Mouse (Mus musculus): ENCODE measurements around the gene Tmem183a. TPM values are rescaled to one million over a fixed set of nuclear protein-coding genes. Genes with fewer than 3 reads are reported as not detected.

The Tmem183a gene
- 65.9 and 81.3 TPM in 2 replicates for total RNA-seq (2014; fragmentation: Nextera tagmentation)
- 84.9 and 94.0 TPM in 2 replicates for total RNA-seq (2017)
- polyA plus RNA-seq (2012), result 37.8 and 49.1 TPM in 2 replicates

DNA sequence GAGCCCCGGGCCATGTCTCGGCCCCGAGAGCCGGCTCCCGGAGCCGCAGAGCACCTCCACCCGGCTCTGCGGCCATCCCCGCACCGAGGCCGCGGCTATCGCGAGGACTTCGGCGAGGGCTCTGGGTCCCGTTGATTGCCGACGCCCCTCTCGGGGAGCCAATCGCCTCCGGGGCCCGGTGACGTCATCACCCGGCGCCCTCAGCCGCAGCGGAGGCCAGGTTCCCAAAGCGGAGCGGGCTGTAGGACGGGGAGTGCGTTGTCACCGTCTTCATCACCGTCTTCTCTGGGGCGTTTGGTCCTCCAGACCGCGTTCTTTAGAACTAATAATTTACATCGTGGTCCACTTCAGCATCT lies at the start of gene Tmem183a:
Gene Tmem183a (minus strand): TSS at position 123 of the 356 bp plus-strand sequence.
- Histone ChIP-seq H3K36me3 (replicated peaks) (peaks cover 36% of the 10 kb centered on the region), H3K27me3 (ENCODE audit: insufficient read depth, low read length) (no peaks in the 10 kb centered on the region), H3K4me3 (ENCODE audit: low read depth, low read length) (peak within 1 kb of the TSS; percentile 81), H3K9me3 (replicated peaks) (no peaks in the 10 kb centered on the region), H3K4me1 (ENCODE audit: insufficient read depth, low read depth, low read length) (peaks cover 41% of the 10 kb centered on the region)
- TF ChIP-seq TAL1 (conservative IDR thresholded peaks at IDR 0.05; ENCODE audit: low read depth, low read length) (no peak), POLR2AphosphoS5 (IDR thresholded peaks at IDR 0.05; ENCODE audit: insufficient replicate concordance, low read depth, low read length) (peak; percentile 73; the same call in 1 of the 2 replicates)
- DNase-seq (ENCODE audit: low spot score) (peak; percentile 100), ATAC-seq (ENCODE audit: extremely low read depth, insufficient number of reproducible peaks, low FRiP score, poor library complexity, severe bottlenecking) (peak; percentile 87)

- TF ChIP-seq POLR2AphosphoS5 (IDR thresholded peaks at IDR 0.05; ENCODE audit: insufficient replicate concordance, low read depth, low read length) (no peak), CTCF (IDR thresholded peaks at IDR 0.05; ENCODE audit: low read depth, low read length) (no peak), GATA2 (IDR thresholded peaks at IDR 0.05; ENCODE audit: borderline replicate concordance, low read depth, low read length) (no peak), GATA1 (IDR thresholded peaks at IDR 0.05; ENCODE audit: borderline replicate concordance, low read length) (no peak), TAL1 (conservative IDR thresholded peaks at IDR 0.05; ENCODE audit: low read depth, low read length) (no peak)
- Histone ChIP-seq H3K27me3 (ENCODE audit: insufficient read depth, low read length) (no peaks in the 10 kb centered on the region), H3K9me3 (replicated peaks) (no peaks in the 10 kb centered on the region), H3K4me1 (ENCODE audit: insufficient read depth, low read depth, low read length) (peaks cover 31% of the 10 kb centered on the region), H3K4me3 (ENCODE audit: low read depth, low read length) (no peak overlapping the region), H3K36me3 (replicated peaks) (peaks cover 66% of the 10 kb centered on the region)
- ATAC-seq (ENCODE audit: extremely low read depth, insufficient number of reproducible peaks, low FRiP score, poor library complexity, severe bottlenecking) (no peak), DNase-seq (ENCODE audit: low spot score) (no peak)
Measured at GRCm38 (mm10) chr1:134408080-134408479, 46.3 kb upstream of the Tmem183a start.

- peak overlapping the region; percentile 83 for H3K4me3 ChIP-seq (ENCODE audit: low read depth, low read length)
- no peak for ATAC-seq (ENCODE audit: extremely low read depth, insufficient number of reproducible peaks, low FRiP score, poor library complexity, severe bottlenecking)
Measured at GRCm38 (mm10) chr1:134406414-134406771, 44.6 kb upstream of the Tmem183a start.

DNA sequence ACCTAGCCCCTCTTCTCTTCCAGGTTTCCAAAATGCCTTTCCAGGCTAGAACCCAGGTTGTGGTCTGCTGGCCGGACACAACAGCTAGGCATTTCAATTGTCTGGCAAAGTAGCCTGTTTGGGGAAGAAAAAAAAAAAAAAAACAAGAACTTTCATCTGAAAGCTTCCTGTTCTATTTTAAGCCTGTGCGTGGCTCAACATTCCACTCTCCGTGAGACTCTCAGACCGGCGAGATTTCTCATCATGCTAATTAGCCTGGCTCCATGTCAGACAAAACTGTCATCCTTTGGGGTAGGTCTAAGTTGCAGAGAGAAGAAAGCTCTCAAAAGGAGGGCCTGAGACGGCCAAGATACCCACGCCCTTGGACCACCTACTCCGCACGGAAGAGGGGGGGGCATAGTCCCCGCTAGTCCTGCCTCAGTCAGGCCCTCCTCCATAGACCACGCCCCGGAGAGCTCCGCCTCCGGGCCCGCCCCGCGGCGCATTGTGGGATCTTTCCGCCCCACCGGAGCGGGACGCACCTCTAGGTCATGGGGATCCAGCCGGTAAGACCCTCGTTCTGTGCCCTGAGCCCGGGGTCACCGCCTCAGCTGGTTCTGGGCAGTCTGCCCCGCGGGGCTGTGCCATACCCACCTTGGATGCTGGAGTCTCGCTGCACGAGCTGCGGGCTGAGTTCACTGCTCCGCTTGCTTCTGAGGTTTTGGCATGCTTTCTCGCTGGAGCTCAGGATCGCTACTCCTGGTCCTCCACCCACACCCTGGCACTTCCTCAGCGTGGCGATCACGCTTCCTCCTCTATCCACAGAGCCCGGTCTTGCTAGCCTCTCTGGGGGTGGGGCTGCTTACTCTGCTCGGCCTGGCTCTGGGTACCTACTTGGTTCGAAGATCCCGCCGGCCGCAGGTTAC lies 44.0 kb upstream of the Tmem183a start, which contains the start of gene Cyb5r1:
Gene Cyb5r1 (plus strand): TSS at position 51 of the 905 bp plus-strand sequence.
- no peaks in the 10 kb centered on the region for H3K9me3 ChIP-seq (replicated peaks)
- peak; percentile 91 for ATAC-seq (ENCODE audit: extremely low read depth, insufficient number of reproducible peaks, low FRiP score, poor library complexity, severe bottlenecking)
- peaks cover 45% of the 10 kb centered on the region for H3K36me3 ChIP-seq (replicated peaks)
- peak; percentile 85 for DNase-seq (ENCODE audit: low spot score)
- H3K27me3 ChIP-seq (ENCODE audit: insufficient read depth, low read length), result no peaks in the 10 kb centered on the region
- peaks cover 27% of the 10 kb centered on the region for H3K4me1 ChIP-seq (ENCODE audit: insufficient read depth, low read depth, low read length)
- TF ChIP-seq POLR2AphosphoS5 (IDR thresholded peaks at IDR 0.05; ENCODE audit: insufficient replicate concordance, low read depth, low read length), result no peak
- no peak for TF ChIP-seq GATA2 (IDR thresholded peaks at IDR 0.05; ENCODE audit: borderline replicate concordance, low read depth, low read length)
- TF ChIP-seq CTCF (IDR thresholded peaks at IDR 0.05; ENCODE audit: low read depth, low read length), result no peak
- peak within 1 kb of the TSS; percentile 83 for H3K4me3 ChIP-seq (ENCODE audit: low read depth, low read length)

More at GRCm38 (mm10) chr1:134406414-134406771, 44.6 kb upstream of the Tmem183a start:
- TF ChIP-seq POLR2AphosphoS5 (IDR thresholded peaks at IDR 0.05; ENCODE audit: insufficient replicate concordance, low read depth, low read length) (no peak), GATA1 (IDR thresholded peaks at IDR 0.05; ENCODE audit: borderline replicate concordance, low read length) (no peak), GATA2 (IDR thresholded peaks at IDR 0.05; ENCODE audit: borderline replicate concordance, low read depth, low read length) (no peak), TAL1 (conservative IDR thresholded peaks at IDR 0.05; ENCODE audit: low read depth, low read length) (no peak), CTCF (IDR thresholded peaks at IDR 0.05; ENCODE audit: low read depth, low read length) (no peak)
- Histone ChIP-seq H3K36me3 (replicated peaks) (peaks cover 51% of the 10 kb centered on the region), H3K9me3 (replicated peaks) (no peaks in the 10 kb centered on the region), H3K27me3 (ENCODE audit: insufficient read depth, low read length) (no peaks in the 10 kb centered on the region), H3K4me1 (ENCODE audit: insufficient read depth, low read depth, low read length) (peaks cover 31% of the 10 kb centered on the region)
- DNase-seq (ENCODE audit: low spot score), result peak; percentile 32

GRCm38 (mm10) chr1:134399735-134400134 lies 38.0 kb upstream of the Tmem183a start:
- ATAC-seq (ENCODE audit: extremely low read depth, insufficient number of reproducible peaks, low FRiP score, poor library complexity, severe bottlenecking) (peak; percentile 76), DNase-seq (ENCODE audit: low spot score) (peak; percentile 26)
- peaks cover 2% of the 10 kb centered on the region; the same call in 1 of the 2 replicates for H3K9me3 ChIP-seq (replicated peaks)
- peak overlapping the region; percentile 45; the same call in 1 of the 2 replicates for H3K4me3 ChIP-seq (ENCODE audit: low read depth, low read length)
- H3K36me3 ChIP-seq (replicated peaks), result no peaks in the 10 kb centered on the region
- peaks cover 6% of the 10 kb centered on the region for H3K27me3 ChIP-seq (ENCODE audit: insufficient read depth, low read length)
- peaks cover 5% of the 10 kb centered on the region for H3K4me1 ChIP-seq (ENCODE audit: insufficient read depth, low read depth, low read length)
- 0 out of 2 replicates have a peak, but pooled peaks have one; percentile 25 for TF ChIP-seq CTCF (IDR thresholded peaks at IDR 0.05; ENCODE audit: low read depth, low read length)
- TF ChIP-seq GATA1 (IDR thresholded peaks at IDR 0.05; ENCODE audit: borderline replicate concordance, low read length), result no peak

- peaks cover 2% of the 10 kb centered on the region; the same call in 1 of the 2 replicates for H3K9me3 ChIP-seq (replicated peaks)
- H3K4me1 ChIP-seq (ENCODE audit: insufficient read depth, low read depth, low read length), result peaks cover 9% of the 10 kb centered on the region
- no peak for TF ChIP-seq TAL1 (conservative IDR thresholded peaks at IDR 0.05; ENCODE audit: low read depth, low read length)
- no peak for TF ChIP-seq POLR2AphosphoS5 (IDR thresholded peaks at IDR 0.05; ENCODE audit: insufficient replicate concordance, low read depth, low read length)
- no peak for TF ChIP-seq CTCF (IDR thresholded peaks at IDR 0.05; ENCODE audit: low read depth, low read length)
- TF ChIP-seq GATA1 (IDR thresholded peaks at IDR 0.05; ENCODE audit: borderline replicate concordance, low read length), result no peak
- TF ChIP-seq GATA2 (IDR thresholded peaks at IDR 0.05; ENCODE audit: borderline replicate concordance, low read depth, low read length), result no peak
- H3K36me3 ChIP-seq (replicated peaks), result no peaks in the 10 kb centered on the region
- ATAC-seq (ENCODE audit: extremely low read depth, insufficient number of reproducible peaks, low FRiP score, poor library complexity, severe bottlenecking), result no peak
- DNase-seq (ENCODE audit: low spot score), result no peak
- H3K4me3 ChIP-seq (ENCODE audit: low read depth, low read length), result no peak overlapping the region
- H3K27me3 ChIP-seq (ENCODE audit: insufficient read depth, low read length), result peaks cover 13% of the 10 kb centered on the region
Measured at GRCm38 (mm10) chr1:134398210-134398609, 36.4 kb upstream of the Tmem183a start.
